Mouse (Mus musculus) cerebellum, postnatal 14 days (tissue): ENCODE results near the gene Gm1604a.
"Not testable (repeated sequence)": the region's sequence is repeated elsewhere in the genome, so short reads cannot be mapped to it uniquely, and the experiment has no call there.

ENCODE experiments used
- DNase-seq, 2 experiments: peaks; one replicate each; pipeline ENCODE4 v3.0.0; 2021; ENCODE audit warnings: mixed read lengths in 2 of 2

Gm1604a gene

DNA sequence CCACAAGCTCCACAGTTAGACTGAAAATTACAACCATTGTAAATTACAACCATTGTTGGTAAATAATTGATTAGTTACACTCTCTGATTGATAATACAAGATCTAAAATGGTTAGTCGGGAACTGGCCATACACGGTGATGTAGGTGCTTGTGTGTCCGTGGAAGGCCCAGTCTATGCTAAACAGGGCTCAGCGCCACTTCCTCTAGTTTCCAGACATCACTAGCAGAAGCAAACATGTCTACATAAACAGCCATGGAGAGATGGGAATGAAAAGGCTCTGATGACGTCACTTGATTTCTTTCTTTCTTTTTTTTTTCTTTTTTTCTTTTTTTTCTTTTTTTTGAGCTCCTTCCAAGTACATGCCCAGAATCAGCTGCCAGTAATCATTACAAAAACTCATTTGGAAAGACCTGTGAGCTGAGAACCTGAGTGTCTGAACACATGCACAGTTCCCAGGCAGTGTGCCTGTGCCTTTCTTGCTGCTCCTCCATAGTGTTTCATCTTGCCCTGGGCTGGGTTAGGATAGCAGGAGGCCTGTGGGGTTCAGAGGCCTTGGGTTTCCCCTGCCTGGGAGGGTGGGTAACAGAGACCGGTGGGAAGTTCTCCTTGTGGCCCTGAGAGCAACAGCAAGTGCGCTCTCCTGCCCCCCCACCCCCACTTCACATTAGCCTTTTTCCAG, 44.3 kb downstream of the Gm1604a start:
- DNase-seq = not testable (repeated sequence)

DNA sequence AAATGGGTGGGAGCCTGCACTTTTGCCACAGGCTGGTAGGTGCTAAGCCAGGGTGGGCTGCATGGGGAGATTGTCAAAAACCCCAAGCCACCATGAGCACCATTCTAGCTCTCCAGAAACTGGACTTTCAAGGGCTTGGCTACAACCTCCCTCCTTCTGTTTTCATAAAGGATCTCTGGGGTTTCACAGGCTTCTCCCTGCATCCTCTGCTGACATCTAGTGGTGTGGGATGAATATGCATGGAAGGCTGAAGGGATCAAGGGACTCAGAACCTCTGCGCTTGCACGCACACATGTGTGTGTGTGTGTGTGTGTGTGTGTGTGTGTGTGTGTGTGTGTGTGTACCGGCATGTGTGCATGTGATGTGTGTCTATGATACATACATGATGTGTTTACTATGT, 49.1 kb downstream of the Gm1604a start:
- peak; percentile 72 to 80 for DNase-seq

DNA sequence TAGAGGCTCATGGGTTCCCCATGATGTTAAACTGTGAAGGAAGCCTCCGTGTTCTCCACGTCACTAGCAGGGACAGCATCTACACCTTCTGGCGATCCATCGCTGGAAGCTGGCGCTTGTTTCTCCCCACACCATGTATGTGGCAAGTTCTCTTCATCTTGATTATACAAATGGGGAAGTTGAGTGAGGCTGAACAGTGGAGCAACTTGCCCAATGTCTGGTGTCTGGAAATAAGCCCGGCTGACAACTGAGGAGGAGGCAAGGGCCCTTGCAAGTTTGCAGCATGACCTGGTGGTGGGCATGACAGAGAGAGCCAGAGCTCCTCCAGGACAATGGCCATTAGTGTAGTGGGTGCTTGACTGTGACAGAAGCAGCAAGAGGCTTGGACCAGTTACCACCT, 50.2 kb downstream of the Gm1604a start:
- not testable (repeated sequence) for DNase-seq

DNA sequence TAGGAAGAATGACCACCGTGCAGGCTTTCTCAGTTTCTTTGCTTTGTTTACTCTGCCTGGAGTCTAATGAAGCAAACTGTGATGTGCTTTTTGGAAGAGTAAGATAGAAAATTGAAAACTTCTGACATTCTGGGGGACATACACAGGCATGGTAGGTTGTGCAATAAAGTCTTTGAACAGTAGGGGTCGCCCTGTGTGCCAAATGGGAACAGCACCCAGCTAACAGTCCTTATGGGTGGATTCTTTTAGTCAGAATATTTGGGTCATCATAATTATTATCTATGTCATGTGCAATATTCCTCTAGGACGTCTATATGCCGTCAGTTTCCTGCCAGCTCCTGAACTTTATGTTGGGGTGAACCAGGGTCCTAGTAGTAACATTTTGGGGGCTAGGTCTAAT, 54.2 kb downstream of the Gm1604a start:
- DNase-seq = peak; percentile 82 to 86

DNA sequence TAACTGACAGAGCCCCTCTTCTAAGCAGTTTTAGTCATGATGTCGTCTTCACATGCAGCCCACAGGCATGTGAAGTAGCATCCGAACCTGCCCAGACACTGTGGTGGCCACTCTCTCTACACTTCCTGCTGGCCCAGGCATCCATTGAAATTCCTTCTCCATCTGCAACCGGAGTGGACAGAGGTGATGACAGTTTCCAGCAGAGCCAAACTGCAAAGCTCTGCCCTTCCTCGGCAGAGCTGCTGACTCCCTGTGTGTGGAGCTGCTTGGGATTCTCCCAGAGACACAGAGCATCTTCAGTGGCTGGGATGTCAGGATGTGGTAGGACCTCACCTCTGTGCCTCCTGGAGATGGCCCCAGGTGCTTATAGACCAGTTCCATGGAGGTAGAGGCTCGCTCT, 59.2 kb downstream of the Gm1604a start:
- not testable (repeated sequence) for DNase-seq

DNA sequence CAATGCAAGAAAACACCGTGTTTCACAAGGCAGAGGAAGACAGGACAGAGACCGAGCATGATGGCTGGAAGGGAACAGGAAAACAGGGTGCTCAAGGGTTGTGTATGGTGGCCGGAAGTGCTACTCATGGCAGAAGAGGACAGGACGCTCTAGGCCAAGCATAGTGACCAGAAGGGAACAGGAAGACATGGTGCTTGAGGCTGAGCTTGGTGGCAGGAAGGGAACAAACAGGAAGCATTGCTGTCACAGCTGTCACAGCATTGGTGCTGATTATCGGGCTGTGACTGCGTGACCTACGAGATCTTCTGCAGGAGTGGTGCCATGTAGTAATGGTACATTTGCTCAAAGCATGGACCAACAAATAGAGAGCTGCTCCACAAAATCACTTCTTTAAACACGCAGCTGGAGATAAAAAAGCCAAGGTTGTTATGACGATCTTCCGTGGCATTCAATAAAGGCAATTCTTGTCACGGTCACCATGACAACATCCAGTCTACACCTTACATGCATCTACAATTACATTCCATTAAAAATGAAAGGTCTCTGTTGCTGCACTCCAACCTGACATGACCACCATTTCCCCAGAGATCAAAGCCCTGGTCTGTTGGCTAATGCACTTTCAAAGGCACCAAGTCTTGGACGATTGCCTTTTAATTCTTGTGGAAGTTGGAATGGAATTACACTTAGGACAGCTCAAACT, 60.3 kb downstream of the Gm1604a start:
- DNase-seq = not testable (repeated sequence)

DNA sequence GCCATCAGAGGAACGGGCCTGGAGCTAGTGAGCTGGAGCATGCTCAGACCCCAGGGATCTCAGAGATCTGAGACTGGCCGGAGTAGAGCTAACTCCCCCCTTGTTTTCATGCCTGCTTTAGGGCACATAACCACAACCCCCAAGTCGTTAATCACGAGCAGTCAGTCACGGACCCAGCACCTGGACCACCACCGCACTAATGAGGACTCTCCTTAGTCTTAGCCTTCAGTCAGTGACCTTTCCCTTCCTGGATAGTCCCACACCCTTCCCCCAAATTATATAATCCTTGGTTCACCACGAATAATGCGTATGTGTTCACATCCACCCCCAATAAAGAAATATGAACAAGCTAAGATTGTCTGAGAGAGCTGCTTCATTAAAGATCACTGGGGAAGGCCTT, 61.5 kb downstream of the Gm1604a start:
- not testable (repeated sequence) for DNase-seq

DNA sequence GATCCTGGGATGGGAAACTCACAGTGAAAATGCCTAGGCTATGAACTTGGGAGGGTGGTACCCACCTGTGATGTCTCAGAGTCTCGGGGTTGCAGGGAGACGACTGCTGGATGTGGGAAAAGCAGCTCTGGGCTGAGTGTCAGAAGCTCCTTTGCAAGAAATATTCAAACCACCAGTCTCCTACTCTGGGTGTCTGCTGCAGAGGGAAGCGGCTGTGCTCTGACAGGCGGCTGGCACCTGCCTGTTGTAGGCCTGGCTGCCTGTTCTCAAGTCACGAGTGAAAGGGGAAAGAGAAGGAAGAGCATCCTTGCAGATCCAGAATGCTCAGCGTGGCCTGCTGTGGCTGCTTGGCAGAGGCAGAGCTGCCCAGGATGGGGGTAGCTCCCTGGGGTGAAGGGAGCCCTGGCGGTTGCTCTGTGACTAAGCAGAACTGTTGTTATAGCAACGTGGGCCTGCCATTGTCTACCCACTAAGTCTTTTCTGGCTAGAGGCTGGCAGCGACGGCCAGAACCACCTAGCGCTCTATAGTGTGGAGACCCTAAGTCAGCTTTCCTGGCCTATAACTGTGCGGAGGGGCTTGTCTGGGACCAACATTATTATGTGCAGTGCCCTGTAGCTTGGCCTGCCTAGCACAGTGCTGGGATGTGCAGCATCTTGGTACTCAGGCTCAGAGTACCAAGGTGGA, 72.6 kb downstream of the Gm1604a start:
- not testable (repeated sequence) for DNase-seq

DNA sequence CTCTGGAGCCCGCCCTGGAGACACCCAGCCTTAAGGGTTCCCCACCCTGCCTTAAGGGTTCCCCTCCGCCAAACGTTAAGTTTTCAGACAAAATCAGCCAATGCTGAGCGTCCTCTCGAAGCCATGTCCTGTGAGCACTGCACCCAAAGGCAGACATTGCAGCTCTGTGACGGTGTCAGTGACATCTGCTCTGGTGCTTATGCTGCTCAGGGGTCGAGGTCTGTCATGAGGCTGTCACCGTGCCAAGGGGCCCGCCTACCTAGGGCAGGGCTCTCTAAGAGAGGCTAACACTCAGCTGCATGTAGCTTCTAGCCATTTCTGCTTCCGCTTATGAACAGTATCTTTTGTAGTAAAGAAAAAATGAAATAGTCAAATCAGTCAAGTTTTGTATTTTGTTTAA, 73.7 kb downstream of the Gm1604a start:
- DNase-seq = not testable (repeated sequence)

DNA sequence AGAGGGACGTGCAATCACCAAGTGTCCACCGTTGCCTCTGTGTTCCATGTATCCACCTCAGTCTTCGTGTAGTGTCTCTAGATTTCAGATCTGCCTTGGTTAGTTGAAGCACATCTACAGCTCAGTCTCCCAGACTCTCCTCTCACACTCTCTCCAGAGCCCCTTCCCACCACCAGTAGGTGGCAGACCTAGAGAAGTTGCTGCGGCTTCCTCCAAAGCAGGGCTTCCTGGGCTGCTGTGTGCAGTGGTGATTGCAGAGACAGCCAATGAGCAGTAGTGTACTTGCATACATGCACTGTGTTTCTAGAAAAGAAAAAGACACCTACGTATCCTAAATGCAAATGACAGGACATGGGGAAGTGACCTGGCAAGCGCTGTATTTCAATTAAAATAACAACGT, 77.6 kb downstream of the Gm1604a start:
- not testable (repeated sequence) for DNase-seq

DNA sequence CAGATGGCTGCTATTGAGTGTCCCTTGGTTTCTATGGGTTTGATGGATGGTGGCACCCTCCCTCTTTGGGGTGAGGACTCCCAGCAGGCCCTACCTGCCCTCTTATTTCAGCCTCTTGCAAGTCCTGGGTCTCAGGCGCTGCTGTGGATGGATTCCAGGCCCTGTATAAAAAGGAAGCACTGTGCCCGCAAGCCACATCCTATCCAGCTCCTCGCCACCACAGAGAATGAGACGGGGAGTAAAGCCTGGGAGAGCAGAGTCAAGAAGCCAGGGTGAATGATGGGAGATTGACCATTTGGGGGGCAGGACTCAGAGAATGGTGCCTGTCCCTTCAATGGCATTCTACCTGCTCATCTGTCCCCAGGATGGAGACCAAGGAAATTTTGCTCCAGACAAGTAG, 86.3 kb downstream of the Gm1604a start:
- not testable (repeated sequence) for DNase-seq

DNA sequence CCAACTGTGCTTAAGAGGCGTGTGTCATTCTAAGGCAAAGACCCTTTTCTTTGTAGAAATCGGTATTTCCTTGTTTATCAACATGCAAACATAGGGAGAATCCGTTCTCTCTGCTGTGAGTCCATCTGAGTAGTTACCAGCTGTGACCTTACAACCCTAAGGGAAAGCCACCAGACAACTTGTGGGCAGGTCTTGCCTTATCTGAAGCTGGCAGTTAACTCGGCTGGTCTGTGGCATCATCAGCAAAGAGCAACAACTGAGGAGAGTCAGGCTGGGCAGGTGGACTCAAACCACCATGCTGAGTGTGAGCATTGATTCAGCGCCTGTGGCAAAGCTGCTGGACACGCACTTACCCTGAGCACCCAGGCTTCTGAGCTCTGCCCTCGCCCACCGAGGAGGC, 90.9 kb downstream of the Gm1604a start:
- DNase-seq = not testable (repeated sequence)

DNA sequence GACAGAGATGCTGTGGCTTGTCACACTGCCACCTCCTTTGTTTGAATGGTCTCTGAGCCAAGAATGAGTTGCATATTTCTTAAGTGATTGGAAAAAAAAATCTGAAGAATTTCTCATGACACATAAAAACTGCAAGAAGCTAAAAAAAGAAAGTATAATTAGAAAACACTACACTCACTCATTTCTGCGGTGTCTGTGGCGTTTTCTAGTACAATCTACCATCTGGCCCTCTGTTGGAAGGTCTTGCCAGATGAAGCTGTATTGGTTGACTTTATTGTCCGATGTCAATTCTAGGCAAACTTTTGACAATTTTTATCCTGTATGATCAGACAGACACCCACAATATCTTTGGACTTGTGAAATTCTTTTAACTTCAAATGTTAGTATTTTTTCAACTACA, 95.5 kb downstream of the Gm1604a start:
- not testable (repeated sequence) for DNase-seq

DNA sequence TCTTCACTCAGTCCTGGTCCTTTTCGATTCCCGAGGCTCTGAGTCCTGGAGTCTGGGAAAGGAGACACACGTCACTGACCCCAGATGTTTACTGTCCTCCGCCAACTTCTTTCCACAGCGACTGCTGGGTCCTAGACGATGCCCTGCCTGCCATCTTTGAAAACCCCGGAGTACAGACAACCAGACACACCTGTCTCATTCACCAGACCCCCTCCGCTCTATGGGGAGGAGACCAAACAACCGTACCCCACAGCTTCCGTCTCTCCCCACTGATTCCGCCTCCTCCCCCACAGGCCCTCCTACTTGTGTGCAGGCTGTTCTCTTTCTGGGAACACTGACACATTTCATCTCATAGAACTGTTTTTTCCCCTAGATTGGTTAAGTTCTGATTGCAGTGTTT, 97.2 kb downstream of the Gm1604a start:
- DNase-seq = not testable (repeated sequence)

DNA sequence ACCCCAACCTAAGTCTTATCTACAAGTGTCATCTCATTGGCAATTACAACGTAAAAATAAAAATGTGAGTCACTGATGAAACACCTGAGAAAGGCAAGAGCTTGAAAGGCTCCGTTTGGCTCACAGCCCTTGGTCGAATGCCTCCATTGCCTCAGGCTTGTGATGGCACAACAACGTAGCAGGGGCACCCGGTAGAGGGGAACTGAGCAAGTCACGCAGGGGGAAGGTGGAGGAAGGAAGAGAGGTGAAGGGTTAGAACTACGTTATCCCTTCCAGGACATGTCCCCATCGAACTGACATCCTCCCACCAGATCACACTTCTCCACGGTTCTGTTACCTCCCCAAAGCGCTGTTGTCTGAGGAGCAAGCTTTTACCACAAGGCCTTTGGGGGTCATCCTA, 101.1 kb downstream of the Gm1604a start:
- DNase-seq = not testable (repeated sequence)

DNA sequence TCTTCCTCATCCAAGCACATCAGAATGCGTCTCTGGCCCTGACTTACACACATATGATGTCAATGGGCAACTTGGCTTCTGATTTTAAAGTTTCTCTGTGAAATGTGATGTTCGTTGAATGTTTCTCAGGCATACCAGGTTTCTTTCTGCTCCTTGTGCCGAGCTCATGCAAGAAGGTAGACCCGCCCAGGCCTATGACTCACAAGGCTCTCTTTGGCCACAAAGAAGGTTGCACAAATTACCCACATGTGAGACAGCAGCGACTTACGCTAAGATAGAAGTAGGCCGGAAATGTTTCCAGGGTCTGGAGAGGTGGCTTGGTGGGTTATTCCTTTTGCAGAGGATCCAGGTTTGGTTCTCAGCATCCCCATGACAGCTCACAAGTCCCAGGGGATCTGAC, 108.6 kb downstream of the Gm1604a start:
- not testable (repeated sequence) for DNase-seq

DNA sequence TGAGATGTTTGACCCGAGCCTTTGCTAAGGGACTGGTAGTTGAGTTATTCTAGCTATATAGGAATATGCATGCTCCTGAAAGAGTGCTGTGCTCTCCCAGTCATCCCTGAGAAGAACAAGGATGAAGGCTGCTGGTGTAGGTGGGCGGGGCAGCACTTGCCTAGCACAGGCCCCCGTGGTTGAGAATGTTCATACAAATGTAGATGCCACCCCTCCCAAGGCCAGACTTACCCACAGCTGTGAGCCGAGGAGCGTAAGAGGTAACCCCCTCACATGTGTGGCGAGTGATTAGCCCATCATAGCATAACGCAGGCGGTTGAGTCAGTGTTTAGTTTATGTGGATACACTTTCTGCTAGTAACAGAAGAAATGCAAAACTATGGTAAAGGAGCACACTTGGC, 109.9 kb downstream of the Gm1604a start:
- DNase-seq = not testable (repeated sequence)
